Mouse (Mus musculus) hindbrain, embryonic 14.5 days (tissue): ENCODE measurements around the gene Tiam1. TPM values are rescaled to one million over a fixed set of nuclear protein-coding genes. Genes with fewer than 3 reads are reported as not detected.

Experiments used
- ATAC-seq: fragments of 200-750 bp; cut with Nextera tagmentation; 2 replicates; pipeline ENCODE4 v1.8.0; 2017; ENCODE audit warnings: moderate number of reproducible peaks, mild to moderate bottlenecking, moderate TSS enrichment, moderate library complexity; ENCODE audit not compliant: low FRiP score
- DNase-seq: peaks from one replicate; pipeline ENCODE4 v3.0.0-alpha.2; 2015; ENCODE audit warnings: low spot score
- H3K27ac ChIP-seq: fragments of 300-500 bp; sonication (generic); 2 replicates; pipeline ENCODE4 v1.5.1; 2014; ENCODE audit warnings: mild to moderate bottlenecking, moderate library complexity
- H3K27me3 ChIP-seq: fragments of 300-500 bp; sonication (generic); 2 replicates; pipeline ENCODE4 v1.6.1; 2014; ENCODE audit warnings: mild to moderate bottlenecking, low read length, mixed read lengths; ENCODE audit not compliant: control insufficient read depth, insufficient read depth
- H3K36me3 ChIP-seq: fragments of 300-500 bp; sonication (generic); replicated peaks from 2 replicates; pipeline ENCODE4 v1.6.1; 2014; ENCODE audit not compliant: control insufficient read depth, insufficient read depth
- H3K4me1 ChIP-seq: fragments of 300-500 bp; sonication (generic); replicated peaks from 2 replicates; pipeline ENCODE4 v1.6.1; 2014; ENCODE audit warnings: antibody characterized with exemption, low read length, mixed read lengths; ENCODE audit not compliant: control insufficient read depth, insufficient read depth
- H3K4me2 ChIP-seq: fragments of 300-500 bp; sonication (generic); replicated peaks from 2 replicates; pipeline ENCODE4 v1.6.1; 2014; ENCODE audit warnings: mild to moderate bottlenecking, moderate library complexity
- H3K4me3 ChIP-seq: fragments of 300-500 bp; sonication (generic); replicated peaks from 2 replicates; pipeline ENCODE4 v1.5.1; 2014; ENCODE audit warnings: mild to moderate bottlenecking, low read length
- H3K9ac ChIP-seq: fragments of 300-500 bp; sonication (generic); 2 replicates; pipeline ENCODE4 v1.6.1; 2014
- H3K9me3 ChIP-seq: fragments of 300-500 bp; sonication (generic); 2 replicates; pipeline ENCODE4 v1.6.1; 2016; ENCODE audit warnings: low read length; ENCODE audit not compliant: control insufficient read depth
- whole genome bisulfite sequencing: fragments of 180-500 bp; shearing (Covaris S2); extraction: QIAGEN DNeasy Blood & Tissue Kit; methylation state at CpG from one replicate; pipeline ENCODE4 v1.1.7; 2014; 5-methylcytosine and 5-hydroxymethylcytosine counted together
- polyA plus RNA-seq: library from polyadenylated mRNA; unstranded; fragments of >200 nt; fragmentation: Nextera tagmentation; extraction: Ambion mirVana; gene quantifications from 2 replicates; pipeline ENCODE4 v1.2.1, GENCODE M21; 2014

Gene Tiam1
- polyA plus RNA-seq, 1 experiment from 2014 or later: 27.2 TPM

DNA sequence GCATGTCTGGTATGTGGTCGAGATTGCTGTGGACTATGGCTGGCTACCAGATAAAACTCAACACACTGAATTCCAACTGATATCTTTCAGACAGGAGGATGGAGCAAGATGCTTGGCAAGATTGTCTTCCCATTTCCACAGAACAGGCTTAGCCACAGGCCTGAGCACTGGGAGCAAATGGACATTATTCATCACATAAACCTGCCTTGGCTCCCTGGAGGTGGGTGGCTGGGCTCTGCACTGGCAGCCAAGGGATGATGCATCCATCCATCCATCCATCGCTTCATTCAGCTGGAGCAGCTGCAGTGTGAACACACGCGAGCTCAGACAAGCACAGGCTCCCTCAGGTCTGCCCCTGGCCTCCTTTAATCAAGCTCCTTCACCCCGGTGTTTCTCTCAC lies 190.7 kb downstream of the Tiam1 start:
- H3K4me2 ChIP-seq: no peak overlapping the region
- H3K36me3 ChIP-seq: no peaks in the 10 kb centered on the region
- no peaks in the 10 kb centered on the region for H3K9me3 ChIP-seq
- no peaks in the 10 kb centered on the region for H3K27me3 ChIP-seq
- H3K27ac ChIP-seq: no peak overlapping the region
- H3K4me3 ChIP-seq: no peak overlapping the region
- H3K9ac ChIP-seq: no peak overlapping the region
- ATAC-seq (no peak), DNase-seq (no peak)
- no peaks in the 10 kb centered on the region for H3K4me1 ChIP-seq
- WGBS: 90% methylated on average over 5 of the region's 5 CpGs

DNA sequence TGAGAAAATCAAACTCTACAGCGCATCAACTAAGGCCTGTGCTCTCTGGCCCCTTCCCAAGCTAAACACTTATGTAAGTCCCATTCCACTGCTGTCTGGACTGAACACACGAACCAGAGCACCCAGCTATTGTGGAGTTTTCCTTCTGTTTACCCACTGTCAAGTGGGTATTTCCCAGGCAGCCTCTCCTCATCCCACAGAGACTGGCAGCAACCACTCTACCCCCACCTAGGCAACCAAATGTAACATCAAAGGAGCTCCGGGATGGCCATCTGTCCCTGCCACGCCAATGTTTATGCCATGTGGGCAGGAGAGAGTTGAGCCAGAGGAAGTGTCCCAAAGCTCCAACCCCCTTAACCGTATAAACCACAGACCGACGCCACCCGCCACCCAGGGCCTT lies 192.8 kb downstream of the Tiam1 start:
- 81% methylated on average over 8 of the region's 8 CpGs for WGBS

DNA sequence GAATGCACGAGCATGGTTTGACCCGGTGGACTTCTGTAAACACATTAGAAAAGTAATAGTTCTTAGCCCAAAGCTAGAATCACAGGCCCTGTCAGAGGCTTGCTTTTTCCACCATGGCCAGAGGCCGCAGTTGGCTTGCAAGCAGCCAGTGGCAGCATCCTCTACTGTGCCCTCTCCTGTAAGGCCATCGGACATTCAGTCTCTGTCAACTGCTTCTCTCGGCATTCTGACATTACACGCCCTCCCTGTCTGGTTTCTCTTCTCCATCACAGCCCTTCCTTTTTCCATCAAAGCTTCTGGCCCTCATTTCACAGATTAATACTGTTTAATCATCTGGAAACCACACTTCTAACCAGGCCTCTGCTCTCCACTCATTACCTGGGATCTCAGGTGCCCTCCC lies 193.3 kb downstream of the Tiam1 start:
- 77% methylated on average over 6 of the region's 6 CpGs for WGBS
- ATAC-seq: no peak
- no peak overlapping the region for H3K4me2 ChIP-seq

More for the DNA sequence above, 192.8 kb downstream of the Tiam1 start:
- Histone ChIP-seq H3K9me3 (no peaks in the 10 kb centered on the region), H3K4me1 (0 out of 2 replicates have a peak, but pooled peaks cover under 1% of the 10 kb centered on the region), H3K4me2 (no peak overlapping the region), H3K27me3 (no peaks in the 10 kb centered on the region), H3K27ac (no peak overlapping the region), H3K36me3 (no peaks in the 10 kb centered on the region), H3K4me3 (no peak overlapping the region), H3K9ac (no peak overlapping the region)
- no peak for DNase-seq
- no peak for ATAC-seq

DNA sequence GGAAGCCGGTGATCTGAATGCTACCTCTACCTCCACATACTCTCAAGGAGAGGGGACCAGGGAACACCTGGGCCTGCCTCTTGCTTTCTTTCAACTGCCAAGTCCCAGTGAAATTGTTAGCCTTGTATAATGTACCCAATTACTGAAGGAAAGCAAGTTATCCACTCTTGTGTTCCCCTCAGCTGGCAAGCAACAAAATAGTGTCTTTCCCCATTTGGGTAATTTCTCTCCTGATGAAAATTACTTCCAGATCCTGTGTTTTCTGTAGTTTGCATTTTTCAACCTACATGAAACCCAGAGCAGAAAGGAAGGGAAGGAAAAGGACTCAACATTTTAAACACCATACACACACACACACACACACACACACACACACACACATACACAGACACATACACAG lies 195.5 kb downstream of the Tiam1 start:
- no peak for ATAC-seq
- WGBS: 86% methylated on average over 1 of the region's 1 CpGs
- no peaks in the 10 kb centered on the region for H3K27me3 ChIP-seq
- peaks cover 27% of the 10 kb centered on the region for H3K4me1 ChIP-seq
- no peak overlapping the region for H3K9ac ChIP-seq
- no peak overlapping the region for H3K27ac ChIP-seq
- no peaks in the 10 kb centered on the region for H3K36me3 ChIP-seq
- H3K9me3 ChIP-seq: no peaks in the 10 kb centered on the region
- H3K4me2 ChIP-seq: no peak overlapping the region
- DNase-seq: no peak
- H3K4me3 ChIP-seq: no peak overlapping the region

More for the DNA sequence above, 193.3 kb downstream of the Tiam1 start:
- H3K27ac ChIP-seq: no peak overlapping the region
- no peaks in the 10 kb centered on the region for H3K27me3 ChIP-seq
- H3K9ac ChIP-seq: no peak overlapping the region
- H3K4me1 ChIP-seq: 0 out of 2 replicates have a peak, but pooled peaks cover 6% of the 10 kb centered on the region
- no peaks in the 10 kb centered on the region for H3K9me3 ChIP-seq
- H3K4me3 ChIP-seq: no peak overlapping the region
- H3K36me3 ChIP-seq: no peaks in the 10 kb centered on the region
- no peak for DNase-seq

GRCm38 (mm10) chr16:89946816-89947215 lies 196.8 kb downstream of the Tiam1 start:
- Histone ChIP-seq H3K36me3 (no peaks in the 10 kb centered on the region), H3K27ac (no peak overlapping the region), H3K4me2 (no peak overlapping the region), H3K4me3 (no peak overlapping the region), H3K9ac (no peak overlapping the region), H3K4me1 (peaks cover 33% of the 10 kb centered on the region), H3K27me3 (no peaks in the 10 kb centered on the region), H3K9me3 (no peaks in the 10 kb centered on the region)
- DNase-seq (no peak), ATAC-seq (no peak)
- WGBS: 84% methylated on average over 11 of the region's 11 CpGs

DNA sequence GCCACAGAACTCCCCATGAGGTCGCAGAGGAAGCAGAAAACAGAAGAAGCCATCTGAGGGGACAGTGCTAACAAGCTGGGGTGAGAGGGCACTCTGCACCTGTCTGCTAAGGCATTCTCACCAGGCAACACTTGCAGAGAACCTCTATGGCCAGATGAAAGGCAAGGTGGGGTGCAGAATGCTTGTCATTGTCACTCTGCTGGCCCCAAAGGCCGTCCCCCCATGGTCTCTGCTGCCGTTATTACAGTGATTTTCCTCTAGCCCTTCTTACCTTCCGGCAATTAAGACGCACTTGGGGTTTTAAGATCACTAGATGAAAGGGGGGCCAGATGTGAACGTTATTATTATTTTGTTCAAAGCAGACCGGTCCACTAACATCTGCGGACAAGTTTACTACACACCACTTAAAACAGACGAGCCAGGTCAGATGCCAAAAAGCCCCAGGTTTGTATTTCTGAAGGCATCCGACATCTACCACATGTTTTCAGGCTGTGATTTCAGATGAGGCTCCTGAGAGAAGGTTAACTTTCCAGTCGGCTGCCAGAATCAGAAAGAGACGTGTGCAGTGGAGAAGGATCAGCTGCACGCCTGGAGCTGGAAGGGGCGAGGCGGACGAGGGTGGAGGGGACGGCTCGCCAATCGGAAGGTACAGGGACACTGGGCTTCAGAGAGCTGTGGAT lies 198.8 kb downstream of the Tiam1 start:
- ATAC-seq (no peak), DNase-seq (no peak)
- peaks cover 33% of the 10 kb centered on the region for H3K4me1 ChIP-seq
- peak overlapping the region; percentile 23; the same call in 1 of the 2 replicates for H3K4me2 ChIP-seq
- H3K4me3 ChIP-seq: no peak overlapping the region
- H3K9me3 ChIP-seq: no peaks in the 10 kb centered on the region
- 24% methylated on average over 19 of the region's 19 CpGs for WGBS
- no peaks in the 10 kb centered on the region for H3K36me3 ChIP-seq
- H3K27me3 ChIP-seq: no peaks in the 10 kb centered on the region
- H3K9ac ChIP-seq: no peak overlapping the region
- no peak overlapping the region for H3K27ac ChIP-seq

GRCm38 (mm10) chr16:89944050-89944449 lies 199.5 kb downstream of the Tiam1 start:
- Histone ChIP-seq H3K27me3 (no peaks in the 10 kb centered on the region), H3K4me3 (no peak overlapping the region), H3K4me2 (peak overlapping the region; percentile 23; the same call in 1 of the 2 replicates), H3K4me1 (peaks cover 33% of the 10 kb centered on the region), H3K36me3 (no peaks in the 10 kb centered on the region), H3K9ac (peak overlapping the region; percentile 13; the same call in 1 of the 2 replicates), H3K9me3 (no peaks in the 10 kb centered on the region), H3K27ac (no peak overlapping the region)
- ATAC-seq: peak; percentile 28; the same call in 1 of the 2 replicates
- no peak for DNase-seq
- 5% methylated on average over 6 of the region's 6 CpGs for WGBS

DNA sequence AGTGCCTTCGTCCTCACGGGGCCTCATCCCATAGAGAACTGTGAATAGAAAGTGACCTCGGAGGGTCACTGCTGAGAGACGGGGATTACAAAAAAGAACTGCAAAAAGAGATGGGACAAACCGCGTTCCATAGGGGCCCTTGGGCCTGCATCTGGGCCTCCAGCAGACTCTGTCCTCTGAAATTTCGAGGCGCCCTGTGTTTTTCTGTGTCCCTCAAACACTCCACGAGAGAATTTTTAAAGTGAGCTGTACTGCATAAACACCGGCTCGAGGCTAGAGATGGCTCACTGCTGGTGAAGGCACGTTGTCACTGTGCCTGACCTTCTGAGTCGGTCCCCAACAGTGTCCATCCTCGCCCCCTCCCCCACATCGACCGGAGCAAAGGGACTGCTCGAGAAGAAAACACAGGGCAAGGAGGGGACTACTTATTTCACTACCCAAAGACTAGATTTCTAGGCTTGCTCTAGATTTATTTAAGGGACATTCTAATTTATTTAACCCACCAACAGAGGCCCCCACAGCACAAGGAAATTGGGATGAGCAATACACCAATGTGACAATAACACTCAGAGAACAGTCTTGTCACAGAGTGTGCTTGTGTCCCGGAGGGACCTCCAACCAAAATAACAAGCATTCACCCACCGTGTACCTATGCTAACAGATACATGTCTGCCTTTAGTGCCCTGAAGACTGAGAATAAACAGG lies 200.2 kb downstream of the Tiam1 start:
- Histone ChIP-seq H3K27ac (no peak overlapping the region), H3K9ac (peak overlapping the region; percentile 16; the same call in 1 of the 2 replicates), H3K9me3 (no peaks in the 10 kb centered on the region), H3K4me3 (no peak overlapping the region), H3K4me1 (peaks cover 33% of the 10 kb centered on the region), H3K36me3 (no peaks in the 10 kb centered on the region), H3K27me3 (no peaks in the 10 kb centered on the region), H3K4me2 (0 out of 2 replicates have a peak overlapping the region, but pooled peaks have one; percentile 7)
- DNase-seq: peak; percentile 58
- WGBS: 3% methylated on average over 19 of the region's 19 CpGs
- ATAC-seq: peak; percentile 35; the same call in 1 of the 2 replicates

GRCm38 (mm10) chr16:89940696-89941095 lies 202.9 kb downstream of the Tiam1 start:
- WGBS: 90% methylated on average over 8 of the region's 8 CpGs
- no peak overlapping the region for H3K4me2 ChIP-seq

More at GRCm38 (mm10) chr16:89940696-89941095, 202.9 kb downstream of the Tiam1 start:
- Histone ChIP-seq H3K4me1 (peaks cover 32% of the 10 kb centered on the region), H3K36me3 (no peaks in the 10 kb centered on the region), H3K4me3 (no peak overlapping the region), H3K27me3 (no peaks in the 10 kb centered on the region), H3K27ac (no peak overlapping the region), H3K9ac (no peak overlapping the region), H3K9me3 (no peaks in the 10 kb centered on the region)
- ATAC-seq: no peak
- no peak for DNase-seq
